Mouse (Mus musculus) heart, postnatal 0 days (tissue): Measurements from ENCODE around the gene Ulk4. TPM values are rescaled to one million over a fixed set of nuclear protein-coding genes. Genes with fewer than 3 reads are reported as not detected.

ENCODE experiments used
- ATAC-seq: fragments of 200-750 bp; cut with Nextera tagmentation; 2 replicates; pipeline ENCODE4 v1.8.0; 2017; ENCODE audit warnings: low read depth, moderate number of reproducible peaks, moderate library complexity; ENCODE audit not compliant: insufficient read depth
- DNase-seq: peaks from one replicate; pipeline ENCODE4 v3.0.0-alpha.2; 2016; ENCODE audit warnings: low spot score
- H3K27ac ChIP-seq: fragments of 300-500 bp; sonication (generic); 2 replicates; pipeline ENCODE4 v1.5.1; 2014; ENCODE audit warnings: low read depth, mild to moderate bottlenecking
- H3K27me3 ChIP-seq: fragments of 300-500 bp; sonication (generic); 2 replicates; pipeline ENCODE4 v1.6.1; 2014; ENCODE audit warnings: low read length, mixed read lengths; ENCODE audit not compliant: control insufficient read depth, insufficient read depth
- H3K36me3 ChIP-seq: fragments of 300-500 bp; sonication (generic); replicated peaks from 2 replicates; pipeline ENCODE4 v1.6.1; 2014; ENCODE audit warnings: low read length, mixed read lengths; ENCODE audit not compliant: control insufficient read depth, insufficient read depth
- H3K4me1 ChIP-seq: fragments of 300-500 bp; sonication (generic); 2 replicates; pipeline ENCODE4 v1.6.1; 2014; ENCODE audit warnings: antibody characterized with exemption; ENCODE audit not compliant: control insufficient read depth, insufficient read depth
- H3K4me2 ChIP-seq: fragments of 300-500 bp; sonication (generic); 2 replicates; pipeline ENCODE4 v1.6.1; 2014; ENCODE audit warnings: low read depth, mild to moderate bottlenecking, low read length, moderate library complexity
- H3K4me3 ChIP-seq: fragments of 300-500 bp; sonication (generic); 2 replicates; pipeline ENCODE4 v1.5.1; 2014; ENCODE audit warnings: low read depth, low read length
- H3K9ac ChIP-seq: fragments of 300-500 bp; sonication (generic); replicated peaks from 2 replicates; pipeline ENCODE4 v1.6.1; 2014; ENCODE audit warnings: low read depth, low read length, mixed read lengths
- H3K9me3 ChIP-seq: fragments of 300-500 bp; sonication (generic); replicated peaks from 2 replicates; pipeline ENCODE4 v1.6.1; 2016; ENCODE audit warnings: low read length; ENCODE audit not compliant: control insufficient read depth
- CTCF ChIP-seq: IDR thresholded peaks from 2 replicates; pipeline ENCODE4 v1.5.1; 2016; ENCODE audit warnings: antibody characterized with exemption, control low read depth, low read depth
- EP300 ChIP-seq: IDR thresholded peaks from 2 replicates; pipeline ENCODE4 v1.6.1; 2016; ENCODE audit warnings: antibody characterized with exemption, low read depth
- WGBS: fragments of 180-500 bp; shearing (Covaris S2); extraction: QIAGEN DNeasy Blood & Tissue Kit; methylation state at CpG from one replicate; pipeline ENCODE4 v1.1.7; 2014; 5-methylcytosine and 5-hydroxymethylcytosine counted together
- polyA plus RNA-seq: library from polyadenylated mRNA; unstranded; fragments of >200 nt; fragmentation: Nextera tagmentation; extraction: Ambion mirVana; gene quantifications from 2 replicates; pipeline ENCODE4 v1.2.1, GENCODE M21; 2015
- total RNA-seq: library from RNA; depleted of rRNA; stranded (reverse); fragments of >200 nt; gene quantifications from 2 replicates; pipeline ENCODE4 v1.2.3, GENCODE M21; 2014; ENCODE audit warnings: low replicate concordance

Ulk4 gene
- total and polyA plus RNA-seq, 2 experiments from 2014 or later, result 1.5 to 66.7 TPM

DNA sequence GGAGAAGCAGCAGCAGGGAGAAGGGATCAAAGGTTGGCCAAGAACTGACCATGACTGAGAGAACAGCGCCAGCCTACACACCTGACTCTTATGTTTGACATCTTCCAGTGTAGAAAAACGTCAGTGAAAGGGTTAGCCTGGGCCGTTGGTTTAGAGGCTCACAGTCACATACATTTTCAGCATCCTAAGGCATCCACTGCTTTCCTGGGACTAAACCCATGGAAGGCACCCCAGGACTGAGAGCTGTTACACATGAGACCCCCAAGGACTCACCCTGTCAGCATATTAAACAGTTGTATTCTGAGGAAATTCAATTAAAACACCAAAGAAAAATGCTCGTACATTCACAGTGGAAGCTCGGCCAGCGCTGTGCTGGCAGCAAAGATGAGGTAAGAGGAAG lies 37.4 kb downstream of the Ulk4 start:
- TF ChIP-seq CTCF, result no peak
- no peak for TF ChIP-seq EP300
- H3K27ac ChIP-seq, result no peak overlapping the region
- DNase-seq (no peak), ATAC-seq (no peak)
- no peaks in the 10 kb centered on the region for H3K9me3 ChIP-seq
- H3K36me3 ChIP-seq, result no peaks in the 10 kb centered on the region
- no peak overlapping the region for H3K4me3 ChIP-seq
- no peaks in the 10 kb centered on the region for H3K4me1 ChIP-seq
- H3K9ac ChIP-seq, result no peak overlapping the region
- H3K4me2 ChIP-seq, result no peak overlapping the region
- WGBS, result 75% methylated on average over 6 of the region's 6 CpGs
- peaks cover 6% of the 10 kb centered on the region for H3K27me3 ChIP-seq

DNA sequence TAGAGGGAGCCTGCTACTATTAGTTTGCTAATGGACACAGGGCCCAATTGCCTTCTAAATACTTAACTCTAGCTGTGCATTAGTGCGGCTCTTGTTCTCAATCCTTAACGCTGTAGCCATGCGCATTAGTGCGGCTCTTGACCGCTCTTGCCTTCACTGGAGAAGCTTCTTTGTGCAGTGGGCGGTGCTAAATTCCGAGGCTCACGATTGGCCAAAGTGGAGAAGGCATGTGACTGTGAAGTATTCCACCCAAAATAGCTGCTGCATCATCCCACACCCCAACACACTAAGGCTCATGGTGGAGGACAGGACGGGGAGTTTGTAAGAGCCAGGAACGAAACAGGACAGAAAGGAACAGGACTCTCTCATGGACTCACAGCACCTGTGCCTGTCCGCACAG lies 58.4 kb downstream of the Ulk4 start:
- Histone ChIP-seq H3K4me1 (no peaks in the 10 kb centered on the region), H3K4me2 (no peak overlapping the region), H3K36me3 (no peaks in the 10 kb centered on the region), H3K9me3 (no peaks in the 10 kb centered on the region), H3K27me3 (no peaks in the 10 kb centered on the region), H3K4me3 (no peak overlapping the region), H3K27ac (no peak overlapping the region), H3K9ac (no peak overlapping the region)
- DNase-seq (peak; percentile 47), ATAC-seq (peak; percentile 80; the same call in 1 of the 2 replicates)
- WGBS, result 69% methylated on average over 11 of the region's 11 CpGs
- TF ChIP-seq CTCF (no peak), EP300 (no peak)

DNA sequence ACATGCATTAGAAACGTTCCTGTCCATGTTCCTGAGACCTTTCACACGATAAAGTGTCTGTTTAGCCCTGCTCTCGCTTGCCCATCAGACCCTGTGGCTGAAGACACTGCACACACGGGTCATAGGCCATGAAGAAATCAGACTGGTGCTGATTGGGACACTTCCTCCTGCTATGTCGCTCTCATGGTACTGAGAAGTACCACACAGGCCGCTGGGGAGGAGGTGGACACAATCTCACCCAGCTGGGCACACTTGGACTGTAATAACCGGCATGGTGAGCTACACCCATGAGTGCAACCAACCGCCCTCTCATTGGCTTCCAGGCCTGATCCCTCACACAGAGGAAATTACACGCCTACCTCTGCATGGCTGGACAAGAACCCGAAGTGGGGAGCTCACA lies 58.8 kb downstream of the Ulk4 start:
- WGBS, result 84% methylated on average over 10 of the region's 10 CpGs
- Histone ChIP-seq H3K36me3 (no peaks in the 10 kb centered on the region), H3K9ac (no peak overlapping the region), H3K27ac (no peak overlapping the region), H3K27me3 (no peaks in the 10 kb centered on the region), H3K4me1 (no peaks in the 10 kb centered on the region), H3K4me3 (no peak overlapping the region), H3K9me3 (no peaks in the 10 kb centered on the region), H3K4me2 (no peak overlapping the region)
- ATAC-seq (no peak), DNase-seq (no peak)
- no peak for TF ChIP-seq EP300
- no peak for TF ChIP-seq CTCF

DNA sequence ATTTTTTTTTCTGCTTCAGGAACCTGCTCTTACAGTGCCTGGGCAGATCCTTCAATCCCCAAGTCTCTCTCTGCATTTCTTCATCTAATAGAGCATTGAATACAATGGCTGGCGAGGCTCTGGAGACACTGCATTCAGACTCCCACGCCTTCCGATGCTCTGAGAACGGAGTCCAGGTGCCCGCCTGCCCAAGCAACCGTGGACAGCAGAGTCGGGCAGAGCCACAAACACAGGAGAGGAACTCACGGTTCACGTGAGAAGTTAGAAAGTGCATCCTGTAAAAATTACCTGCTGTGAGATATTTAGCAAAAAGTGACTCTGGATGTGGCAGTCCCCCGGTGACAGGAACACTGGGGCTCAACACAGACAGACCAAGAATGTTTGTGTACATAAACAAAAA lies 59.3 kb downstream of the Ulk4 start:
- Histone ChIP-seq H3K4me3 (no peak overlapping the region), H3K27me3 (no peaks in the 10 kb centered on the region), H3K4me2 (no peak overlapping the region), H3K9me3 (no peaks in the 10 kb centered on the region), H3K36me3 (no peaks in the 10 kb centered on the region), H3K27ac (no peak overlapping the region), H3K4me1 (no peaks in the 10 kb centered on the region), H3K9ac (no peak overlapping the region)
- WGBS, result 87% methylated on average over 10 of the region's 10 CpGs
- DNase-seq (no peak), ATAC-seq (no peak)
- TF ChIP-seq EP300 (no peak), CTCF (no peak)

DNA sequence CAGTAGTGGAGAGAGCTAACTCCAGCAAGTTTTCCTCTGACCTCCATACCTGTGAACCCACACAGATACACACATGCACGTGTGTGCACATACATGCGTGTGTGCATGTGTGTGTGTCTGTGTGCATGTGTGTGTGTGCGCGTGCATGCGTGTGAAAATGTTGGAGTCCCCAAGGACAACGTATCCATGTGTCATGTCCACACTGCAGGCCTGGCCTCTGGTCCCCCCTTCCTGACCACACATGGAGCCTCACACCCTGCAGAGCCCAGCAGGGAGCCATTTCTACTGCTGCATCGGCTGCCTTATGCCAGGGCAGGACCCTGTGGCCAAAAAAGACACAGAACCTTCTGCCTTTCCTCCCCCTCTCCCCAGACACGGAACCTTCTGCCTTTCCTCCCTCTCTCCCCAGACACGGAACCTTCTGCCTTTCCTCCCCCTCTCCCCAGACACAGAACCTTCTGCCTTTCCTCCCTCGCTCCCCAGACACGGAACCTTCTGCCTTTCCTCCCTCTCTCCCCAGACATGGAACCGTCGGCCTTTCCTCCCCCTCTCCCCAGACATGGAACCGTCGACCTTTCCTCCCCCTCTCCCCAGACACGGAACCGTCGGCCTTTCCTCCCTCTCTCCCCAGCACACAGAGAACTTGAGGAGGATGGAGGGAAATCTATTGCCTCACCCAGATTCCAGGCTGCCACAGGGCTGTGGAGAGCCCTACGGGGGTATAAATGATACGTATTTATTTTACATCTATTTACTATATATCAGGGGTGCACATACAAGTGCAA lies 60.3 kb downstream of the Ulk4 start:
- no peak for TF ChIP-seq CTCF
- no peak for TF ChIP-seq EP300
- Histone ChIP-seq H3K27me3 (no peaks in the 10 kb centered on the region), H3K4me1 (no peaks in the 10 kb centered on the region), H3K4me3 (no peak overlapping the region), H3K36me3 (no peaks in the 10 kb centered on the region), H3K9me3 (no peaks in the 10 kb centered on the region), H3K27ac (no peak overlapping the region), H3K9ac (no peak overlapping the region), H3K4me2 (no peak overlapping the region)
- no peak for DNase-seq
- 70% methylated on average over 20 of the region's 20 CpGs for WGBS
- no peak for ATAC-seq
